Mouse (Mus musculus): ENCODE measurements around the gene Zpr1. TPM values are rescaled to one million over a fixed set of nuclear protein-coding genes. Genes with fewer than 3 reads are reported as not detected.

Zpr1 gene
- total RNA-seq (2021) = 10 to 100 TPM; 19.5 to 24.6 TPM

- intact Hi-C loops (cut with DNase I) = loop anchor here (1.0 to 5.0 kb wide), 2 partner anchors 9 to 366 kb away; partner anchors contain the start of genes Pcsk7 and Rnf214
- peak; percentile 87 to 89 for DNase-seq
Observed at GRCm38 (mm10) chr9:46272677-46273454, at the start of gene Zpr1. TSS of gene Zpr1 (plus strand) at chr9:46273064.

DNA sequence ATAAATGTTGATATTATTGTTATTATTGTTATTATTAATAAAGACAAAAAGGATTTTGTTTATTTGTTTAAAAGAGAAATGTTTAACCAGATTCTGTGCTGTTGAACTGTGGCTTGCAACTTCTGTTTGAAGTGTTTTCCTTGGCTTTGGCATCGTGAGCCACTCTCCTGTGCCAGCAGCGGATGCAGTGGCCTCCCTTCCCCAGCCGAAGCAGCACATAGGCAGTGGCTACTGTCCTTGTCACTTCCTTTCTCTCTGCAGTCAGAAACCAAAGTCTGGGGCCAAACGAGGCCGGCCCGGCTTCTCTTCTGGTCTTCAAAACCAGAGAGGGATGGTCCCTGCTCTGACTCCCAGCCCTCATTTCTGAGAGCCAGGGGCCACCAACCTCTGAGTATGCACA, 49.8 kb upstream of the Zpr1 start:
- no peak for DNase-seq
- intact Hi-C loops (cut with DNase I) = no loop called here

DNA sequence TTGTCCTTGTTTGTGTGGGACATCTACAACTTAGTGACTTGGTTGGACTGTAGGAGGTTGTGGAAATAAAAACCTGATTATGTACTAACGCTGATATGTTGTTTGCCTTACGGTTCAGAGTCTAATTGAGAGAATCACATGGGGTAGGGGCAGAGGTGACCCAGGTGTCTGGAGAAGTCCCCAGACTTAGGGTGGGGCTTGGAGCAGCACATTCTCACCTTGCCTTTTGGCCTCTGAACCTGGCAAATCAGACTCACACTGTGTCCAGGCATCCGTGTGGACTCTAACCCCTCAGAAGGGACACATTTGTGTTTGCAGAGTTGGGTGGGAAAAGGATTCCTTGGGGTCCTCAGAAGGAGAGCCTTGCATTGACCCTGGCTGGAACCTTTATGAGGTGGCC, 48.8 kb upstream of the Zpr1 start:
- DNase-seq = no peak
- intact Hi-C loops (cut with DNase I) = no loop called here

- DNase-seq = no peak
- intact Hi-C loops (cut with DNase I) = no loop called here
Observed at GRCm38 (mm10) chr9:46224945-46225660, 47.8 kb upstream of the Zpr1 start.

DNA sequence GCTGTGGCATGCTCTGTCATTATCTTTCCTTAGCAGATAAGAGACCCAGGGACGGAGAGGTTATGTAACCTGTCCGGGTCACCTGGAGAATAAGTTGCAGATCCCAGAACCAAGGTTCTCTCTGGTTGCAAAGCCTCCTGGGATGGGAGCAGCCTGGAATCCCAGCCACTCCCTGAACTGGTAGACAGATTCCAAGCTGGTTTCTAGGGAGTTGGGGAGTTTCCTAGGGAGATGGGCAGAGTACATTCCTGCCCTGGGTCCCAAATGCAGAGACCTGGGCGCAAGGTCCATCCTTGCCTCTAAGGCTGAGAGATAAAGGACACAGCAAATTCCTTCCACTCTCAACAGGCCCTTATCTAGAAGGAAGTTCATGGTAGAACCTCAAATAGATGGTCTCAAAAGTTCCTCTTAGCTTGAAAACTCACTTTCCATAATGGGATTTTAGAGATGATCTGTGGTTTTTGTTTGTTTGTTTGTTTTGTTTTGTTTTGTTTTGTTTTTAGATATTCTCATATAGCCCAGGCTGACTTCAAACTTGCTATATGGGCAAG, 45.7 kb upstream of the Zpr1 start:
- no peak for DNase-seq

DNA sequence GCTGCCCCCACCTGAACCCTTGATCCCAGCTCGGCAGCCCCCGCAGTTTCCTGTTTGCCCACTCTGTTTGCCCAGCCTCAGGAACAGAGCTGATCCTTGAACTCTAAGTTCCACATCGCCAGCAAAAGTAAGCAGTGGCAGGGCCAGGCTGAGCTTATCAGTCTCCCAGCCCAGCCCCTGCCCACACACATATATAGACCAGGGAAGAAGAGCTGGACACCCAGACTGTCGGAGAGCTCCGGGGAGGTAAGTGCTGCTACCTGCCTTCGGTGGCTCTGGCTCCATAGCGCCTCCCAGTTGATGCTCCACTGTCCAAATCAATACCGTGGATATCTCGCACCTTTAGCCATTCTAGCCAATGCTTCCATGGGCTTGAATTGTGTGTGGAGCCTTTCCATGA, 44.4 kb upstream of the Zpr1 start, which contains the start of gene Apoa1:
Gene Apoa1 (plus strand): TSS at position 90 of the 400 bp plus-strand sequence.
- intact Hi-C loops (cut with DNase I) = no loop called here
- DNase-seq = no peak

More for the DNA sequence above, 45.7 kb upstream of the Zpr1 start:
- intact Hi-C loops (cut with DNase I) = no loop called here

- DNase-seq = peak; percentile 77
- intact Hi-C loops (cut with DNase I) = loop anchor here (2.0 kb wide), 1 partner anchor 15 kb away; no protein-coding TSS in a partner anchor
Observed at GRCm38 (mm10) chr9:46229573-46230449, 43.1 kb upstream of the Zpr1 start.

GRCm38 (mm10) chr9:46230450-46230975, 42.4 kb upstream of the Zpr1 start:
- intact Hi-C loops (cut with DNase I) = loop anchor here (2.0 kb wide), 1 partner anchor 14 kb away; no protein-coding TSS in a partner anchor
- DNase-seq = no peak

DNA sequence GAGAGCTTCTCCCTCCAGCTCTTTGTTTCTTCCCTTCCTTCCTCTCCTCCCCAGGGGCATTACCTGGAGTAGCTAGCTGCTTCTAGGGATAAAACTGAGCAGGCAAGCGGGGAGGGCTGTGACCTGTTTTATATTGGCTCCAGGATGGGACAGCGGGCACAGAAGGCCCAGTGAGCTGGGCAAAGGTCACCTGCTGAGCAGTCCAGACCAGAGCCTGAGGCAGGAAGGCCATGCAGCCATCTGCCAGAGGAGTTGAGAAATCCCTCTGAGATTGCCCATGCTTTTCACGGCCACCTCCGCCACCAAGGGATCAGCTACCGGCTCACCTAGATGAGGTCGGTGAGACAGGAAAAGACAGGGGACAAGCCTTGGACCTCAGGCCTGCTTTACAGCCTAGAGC, 37.7 kb upstream of the Zpr1 start:
- intact Hi-C loops (cut with DNase I) = no loop called here
- no peak for DNase-seq

DNA sequence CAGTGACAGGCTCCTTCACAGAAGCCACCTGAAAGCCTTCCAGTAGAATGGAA, 37.4 kb upstream of the Zpr1 start, which contains the start of gene Apoc3:
Gene Apoc3 (minus strand): TSS at position 41 of the 53 bp plus-strand sequence.
- DNase-seq = no peak
- intact Hi-C loops (cut with DNase I) = no loop called here

DNA sequence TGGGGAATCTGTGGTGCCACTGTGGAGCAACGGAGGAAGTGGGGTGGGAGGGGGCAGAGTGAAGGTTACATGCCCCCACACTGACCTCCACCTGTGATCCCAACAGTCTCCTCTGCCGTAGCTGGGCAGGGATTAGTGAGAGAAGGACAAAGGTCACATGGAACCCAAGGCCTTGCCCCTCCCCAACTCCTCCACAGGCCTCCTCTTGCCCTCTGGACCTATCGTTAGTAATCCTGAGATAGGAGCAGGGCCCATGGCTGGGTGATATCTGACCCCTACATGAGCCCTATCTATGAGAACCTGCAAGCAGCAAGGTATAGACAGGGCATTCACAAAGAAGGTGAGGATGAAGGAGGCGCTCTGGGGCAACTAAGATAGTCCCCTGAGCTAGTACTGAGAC, 37.2 kb upstream of the Zpr1 start:
- intact Hi-C loops (cut with DNase I) = no loop called here
- no peak for DNase-seq

DNA sequence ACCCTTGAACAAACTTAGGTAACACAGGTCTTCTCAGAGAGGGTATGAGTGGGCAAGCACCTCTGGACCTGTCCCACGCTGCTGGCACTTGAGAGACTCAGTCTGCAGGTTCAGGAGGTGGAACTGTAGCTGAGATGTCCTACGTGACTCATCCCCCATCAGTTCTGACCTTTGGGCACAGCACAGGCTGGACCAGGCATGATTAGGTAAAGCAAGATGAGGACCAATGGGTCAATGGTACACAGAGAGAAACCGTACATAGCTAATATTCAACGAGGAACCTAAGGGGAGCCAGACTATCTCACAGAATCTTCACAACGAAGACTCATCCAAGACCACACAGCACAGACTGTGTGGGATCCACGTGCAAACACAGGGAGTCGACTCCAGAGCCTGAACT, 34.0 kb upstream of the Zpr1 start:
- DNase-seq = no peak
- intact Hi-C loops (cut with DNase I) = no loop called here

DNA sequence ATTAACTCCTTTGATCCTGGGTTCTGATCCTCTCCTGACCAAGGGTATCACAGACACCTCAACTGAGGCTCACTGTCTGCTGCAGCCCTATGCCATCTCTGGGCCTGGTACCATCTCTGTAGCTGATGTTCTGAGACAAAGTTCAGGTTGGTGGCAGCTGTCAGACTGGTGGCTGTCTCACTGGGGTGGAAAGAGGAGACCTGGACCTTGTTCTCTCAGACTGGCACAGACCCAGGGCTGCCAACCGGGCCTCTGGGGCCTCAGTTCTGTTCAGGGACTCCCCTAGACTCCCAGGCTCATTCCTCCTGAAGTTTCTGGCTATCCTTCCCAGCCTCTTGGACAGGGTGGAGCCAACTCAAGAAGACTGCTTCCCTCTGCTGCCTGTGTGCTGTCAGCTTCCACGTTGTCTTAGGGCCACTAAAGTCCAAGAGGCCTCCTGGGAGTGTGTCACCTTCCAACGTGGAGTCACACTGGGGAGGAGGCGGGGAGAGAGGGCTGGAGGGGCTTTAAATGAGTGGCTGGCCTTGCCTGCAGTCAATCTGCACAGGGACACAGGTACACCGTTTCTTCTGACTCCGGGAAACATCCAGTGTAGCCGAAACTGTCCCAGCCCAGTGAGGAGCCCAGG, 32.2 kb upstream of the Zpr1 start, which contains the start of gene Apoa4:
Gene Apoa4 (plus strand): TSS at position 171 of the 628 bp plus-strand sequence.
- intact Hi-C loops (cut with DNase I) = no loop called here

GRCm38 (mm10) chr9:46241818-46242217, 31.0 kb upstream of the Zpr1 start:
- no peak for DNase-seq
- intact Hi-C loops (cut with DNase I) = no loop called here

More for the DNA sequence above, 32.2 kb upstream of the Zpr1 start, which contains the start of gene Apoa4:
- DNase-seq = no peak

DNA sequence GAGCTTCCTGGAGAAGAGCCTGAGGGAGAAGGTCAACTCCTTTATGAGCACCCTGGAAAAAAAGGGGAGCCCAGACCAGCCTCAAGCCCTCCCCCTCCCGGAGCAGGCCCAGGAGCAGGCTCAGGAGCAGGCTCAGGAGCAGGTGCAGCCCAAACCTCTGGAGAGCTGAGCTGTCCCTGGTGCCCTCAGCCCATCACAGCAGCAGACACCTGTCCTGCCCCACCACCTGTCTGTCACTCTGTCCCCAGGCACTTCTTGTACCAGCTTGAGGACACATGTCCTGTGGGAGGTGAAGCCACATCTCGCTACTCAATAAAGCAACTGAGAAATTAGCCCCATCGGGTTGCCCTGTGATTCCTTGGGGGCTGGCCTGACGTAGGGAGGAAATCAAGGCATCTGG, 29.7 kb upstream of the Zpr1 start:
- intact Hi-C loops (cut with DNase I) = no loop called here
- no peak for DNase-seq

DNA sequence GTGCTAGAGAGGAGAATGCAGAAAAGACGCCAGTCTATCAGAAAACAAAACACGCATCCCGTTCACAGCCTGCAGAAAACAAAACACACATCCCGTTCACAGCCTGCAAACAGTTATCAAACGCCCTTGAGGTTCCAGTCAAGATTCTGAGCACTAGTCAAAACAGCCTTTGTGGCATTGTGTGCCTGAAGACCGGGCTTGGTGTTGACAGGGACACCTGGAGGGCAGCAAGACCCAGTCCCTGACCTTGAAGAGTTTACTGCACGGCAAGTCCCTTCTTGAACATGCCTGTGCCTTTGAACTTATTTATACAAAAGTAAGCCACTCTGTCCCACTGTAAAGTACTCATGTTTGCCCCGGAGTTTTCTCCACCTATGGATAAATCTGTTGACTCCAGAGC, 29.3 kb upstream of the Zpr1 start:
- no peak for DNase-seq
- intact Hi-C loops (cut with DNase I) = no loop called here

DNA sequence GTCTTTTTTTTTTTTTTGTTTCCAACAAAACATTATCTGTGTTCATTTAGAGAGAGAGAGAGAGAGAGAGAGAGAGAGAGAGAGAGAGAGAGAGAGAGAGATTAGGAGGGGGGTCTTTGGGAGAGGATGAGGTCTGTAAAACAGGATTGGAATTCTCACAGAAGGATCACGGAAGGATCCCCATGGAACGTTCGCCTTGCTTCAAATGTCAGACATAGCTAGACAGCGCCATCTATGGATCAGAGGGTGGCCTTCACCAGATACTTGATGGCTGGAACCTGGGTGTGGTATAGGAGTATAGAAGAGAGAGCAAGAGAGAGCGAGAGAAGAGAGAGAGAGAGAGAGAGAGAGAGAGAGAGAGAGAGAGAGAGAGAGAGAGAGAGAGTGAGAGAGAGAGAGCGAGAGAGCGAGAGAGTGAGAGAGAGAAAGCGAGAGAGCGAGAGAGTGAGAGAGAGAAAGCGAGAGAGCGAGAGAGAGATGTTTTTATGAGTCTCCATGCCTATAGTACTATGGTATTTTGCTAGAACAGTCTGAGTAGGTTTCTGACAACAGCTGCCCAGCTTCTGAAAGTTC, 26.0 kb upstream of the Zpr1 start:
- peak; percentile 62 to 65 for DNase-seq

DNA sequence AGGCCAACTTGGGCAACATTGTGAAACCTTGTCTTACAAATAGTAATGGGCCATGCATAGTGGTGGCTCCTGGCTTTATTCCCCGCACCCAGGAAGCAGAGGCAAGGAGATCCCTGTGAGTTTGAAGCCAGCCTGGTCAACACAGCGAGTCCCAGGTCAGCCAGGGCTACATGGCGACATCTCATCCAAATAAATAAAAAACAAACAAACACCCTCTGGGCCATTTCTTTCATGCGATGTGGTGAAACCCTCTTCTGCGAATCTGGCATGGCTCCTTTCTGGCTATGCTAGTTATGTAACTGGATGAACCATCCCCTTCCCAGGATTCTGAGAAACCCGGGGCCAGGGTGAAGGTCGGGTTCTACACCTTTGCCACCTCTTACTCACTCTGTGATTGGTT, 16.7 kb upstream of the Zpr1 start:
- no peak for DNase-seq
- intact Hi-C loops (cut with DNase I) = no loop called here

More for the DNA sequence above, 26.0 kb upstream of the Zpr1 start:
- intact Hi-C loops (cut with DNase I) = loop anchor here (1.0 to 2.0 kb wide), 2 partner anchors 54 to 244 kb away; no protein-coding TSS in a partner anchor

- intact Hi-C loops (cut with DNase I) = no loop called here
- no peak for DNase-seq
Observed at GRCm38 (mm10) chr9:46256658-46257385, 16.0 kb upstream of the Zpr1 start.
